Mouse (Mus musculus) hindbrain, embryonic 11.5 days (tissue): ENCODE measurements at regions not wholly inside any gene's neighbourhood (a gene's known extent, or its start where the extent isn't known, plus 50 kb on each side); places are given as distances from the start of the nearest gene placed in this dataset.

Experiments
- ATAC-seq: fragments of 200-750 bp; cut with Nextera tagmentation; 2 replicates; pipeline ENCODE4 v1.8.0; 2017; ENCODE audit warnings: mild to moderate bottlenecking, moderate TSS enrichment, moderate library complexity; ENCODE audit not compliant: low FRiP score
- DNase-seq: peaks from one replicate; pipeline ENCODE4 v3.0.0-alpha.2; 2015; ENCODE audit warnings: low spot score
- H3K27ac ChIP-seq: fragments of 300-500 bp; sonication (generic); 2 replicates; pipeline ENCODE4 v1.5.1; 2014; ENCODE audit warnings: mild to moderate bottlenecking, low read depth, low read length
- H3K27me3 ChIP-seq: fragments of 300-500 bp; sonication (generic); 2 replicates; pipeline ENCODE4 v1.6.1; 2014; ENCODE audit warnings: mild to moderate bottlenecking, low read length, moderate library complexity, mixed read lengths; ENCODE audit not compliant: control insufficient read depth, insufficient read depth
- H3K36me3 ChIP-seq: fragments of 300-500 bp; sonication (generic); 2 replicates; pipeline ENCODE4 v1.6.1; 2014; ENCODE audit warnings: mild to moderate bottlenecking, low read length, moderate library complexity, mixed read lengths; ENCODE audit not compliant: control insufficient read depth, insufficient read depth
- H3K4me1 ChIP-seq: fragments of 300-500 bp; sonication (generic); replicated peaks from 2 replicates; pipeline ENCODE4 v1.6.1; 2014; ENCODE audit warnings: low read length, mixed read lengths; ENCODE audit not compliant: control insufficient read depth, insufficient read depth
- H3K4me2 ChIP-seq: fragments of 300-500 bp; sonication (generic); replicated peaks from 2 replicates; pipeline ENCODE4 v1.6.1; 2014; ENCODE audit warnings: mild to moderate bottlenecking, low read depth, low read length
- H3K4me3 ChIP-seq: fragments of 300-500 bp; sonication (generic); 2 replicates; pipeline ENCODE4 v1.5.1; 2014; ENCODE audit warnings: low read depth, low read length
- H3K9ac ChIP-seq: fragments of 300-500 bp; sonication (generic); 2 replicates; pipeline ENCODE4 v1.6.1; 2014; ENCODE audit warnings: low read depth, low read length
- H3K9me3 ChIP-seq: fragments of 300-500 bp; sonication (generic); 2 replicates; pipeline ENCODE4 v1.6.1; 2016; ENCODE audit warnings: low read length; ENCODE audit not compliant: control insufficient read depth
- WGBS: fragments of 180-500 bp; shearing (Covaris S2); extraction: QIAGEN DNeasy Blood & Tissue Kit; methylation state at CpG from one replicate; pipeline ENCODE4 v1.1.7; 2014; 5-methylcytosine and 5-hydroxymethylcytosine counted together

GRCm38 (mm10) chr2:48468895-48469294 is 345.0 kb upstream of the Acvr2a start:
- DNase-seq (no peak), ATAC-seq (no peak)
- 83% methylated on average over 4 of the region's 4 CpGs for WGBS

GRCm38 (mm10) chr2:48469357-48469756 is 344.6 kb upstream of the Acvr2a start:
- Histone ChIP-seq H3K4me1 (no peaks in the 10 kb centered on the region), H3K27me3 (no peaks in the 10 kb centered on the region), H3K27ac (no peak overlapping the region), H3K36me3 (no peaks in the 10 kb centered on the region), H3K9me3 (no peaks in the 10 kb centered on the region), H3K4me3 (no peak overlapping the region), H3K4me2 (no peak overlapping the region), H3K9ac (no peak overlapping the region)
- 91% methylated on average over 4 of the region's 4 CpGs for WGBS
- DNase-seq (no peak), ATAC-seq (no peak)

More at GRCm38 (mm10) chr2:48468895-48469294, 345.0 kb upstream of the Acvr2a start:
- Histone ChIP-seq H3K4me1 (no peaks in the 10 kb centered on the region), H3K4me3 (no peak overlapping the region), H3K36me3 (no peaks in the 10 kb centered on the region), H3K9me3 (no peaks in the 10 kb centered on the region), H3K4me2 (no peak overlapping the region), H3K27ac (no peak overlapping the region), H3K27me3 (no peaks in the 10 kb centered on the region), H3K9ac (no peak overlapping the region)

GRCm38 (mm10) chr2:48473102-48473501 is 340.8 kb upstream of the Acvr2a start:
- no peak overlapping the region for H3K4me2 ChIP-seq
- no peaks in the 10 kb centered on the region for H3K9me3 ChIP-seq
- H3K36me3 ChIP-seq: no peaks in the 10 kb centered on the region
- ATAC-seq (no peak), DNase-seq (no peak)
- no peak overlapping the region for H3K9ac ChIP-seq
- WGBS: 88% methylated on average over 3 of the region's 3 CpGs
- no peak overlapping the region for H3K27ac ChIP-seq
- H3K4me3 ChIP-seq: no peak overlapping the region
- H3K4me1 ChIP-seq: no peaks in the 10 kb centered on the region
- H3K27me3 ChIP-seq: no peaks in the 10 kb centered on the region

- ATAC-seq (no peak), DNase-seq (no peak)
- no peaks in the 10 kb centered on the region for H3K27me3 ChIP-seq
- H3K4me3 ChIP-seq: no peak overlapping the region
- no peaks in the 10 kb centered on the region for H3K9me3 ChIP-seq
- H3K4me2 ChIP-seq: no peak overlapping the region
- H3K4me1 ChIP-seq: no peaks in the 10 kb centered on the region
- WGBS: 90% methylated on average over 4 of the region's 4 CpGs
- no peak overlapping the region for H3K27ac ChIP-seq
- no peak overlapping the region for H3K9ac ChIP-seq
- no peaks in the 10 kb centered on the region for H3K36me3 ChIP-seq
Observed at GRCm38 (mm10) chr2:48474642-48475041, 339.3 kb upstream of the Acvr2a start.

- WGBS: 71% methylated on average over 3 of the region's 3 CpGs
- H3K27me3 ChIP-seq: no peaks in the 10 kb centered on the region
- DNase-seq (no peak), ATAC-seq (no peak)
- no peak overlapping the region for H3K4me2 ChIP-seq
- no peak overlapping the region for H3K27ac ChIP-seq
- no peak overlapping the region for H3K4me3 ChIP-seq
- no peaks in the 10 kb centered on the region for H3K36me3 ChIP-seq
- H3K4me1 ChIP-seq: peaks cover 5% of the 10 kb centered on the region; the same call in 1 of the 2 replicates
- H3K9ac ChIP-seq: no peak overlapping the region
- no peaks in the 10 kb centered on the region for H3K9me3 ChIP-seq
Observed at GRCm38 (mm10) chr2:48476777-48477176, 337.1 kb upstream of the Acvr2a start.

GRCm38 (mm10) chr2:48477336-48477735 is 336.6 kb upstream of the Acvr2a start:
- no peak overlapping the region for H3K27ac ChIP-seq
- WGBS: 86% methylated on average over 2 of the region's 2 CpGs
- peaks cover 5% of the 10 kb centered on the region; the same call in 1 of the 2 replicates for H3K4me1 ChIP-seq
- no peak for DNase-seq
- H3K9me3 ChIP-seq: no peaks in the 10 kb centered on the region
- no peaks in the 10 kb centered on the region for H3K36me3 ChIP-seq
- H3K4me3 ChIP-seq: no peak overlapping the region
- no peak overlapping the region for H3K9ac ChIP-seq
- H3K27me3 ChIP-seq: no peaks in the 10 kb centered on the region
- H3K4me2 ChIP-seq: no peak overlapping the region
- no peak for ATAC-seq

- H3K4me2 ChIP-seq: no peak overlapping the region
- no peaks in the 10 kb centered on the region for H3K27me3 ChIP-seq
- ATAC-seq: no peak
- no peaks in the 10 kb centered on the region for H3K36me3 ChIP-seq
- 92% methylated on average over 1 of the region's 1 CpGs for WGBS
- H3K4me1 ChIP-seq: peaks cover 5% of the 10 kb centered on the region; the same call in 1 of the 2 replicates
- no peak for DNase-seq
- no peaks in the 10 kb centered on the region for H3K9me3 ChIP-seq
- no peak overlapping the region for H3K9ac ChIP-seq
- no peak overlapping the region for H3K27ac ChIP-seq
- no peak overlapping the region for H3K4me3 ChIP-seq
Observed at GRCm38 (mm10) chr2:48479601-48480000, 334.3 kb upstream of the Acvr2a start.

- ATAC-seq (peak; percentile 68), DNase-seq (peak; percentile 28)
- Histone ChIP-seq H3K9ac (no peak overlapping the region), H3K4me3 (no peak overlapping the region), H3K27ac (peak overlapping the region; percentile 69), H3K4me1 (peaks cover 5% of the 10 kb centered on the region; the same call in 1 of the 2 replicates), H3K36me3 (no peaks in the 10 kb centered on the region), H3K27me3 (no peaks in the 10 kb centered on the region), H3K9me3 (no peaks in the 10 kb centered on the region), H3K4me2 (no peak overlapping the region)
- WGBS: 58% methylated on average over 9 of the region's 9 CpGs
Observed at GRCm38 (mm10) chr2:48480428-48481191, 333.3 kb upstream of the Acvr2a start.

- 9% methylated on average over 12 of the region's 12 CpGs for WGBS
- ATAC-seq: peak; percentile 91
- H3K27ac ChIP-seq: peak overlapping the region; percentile 70
- H3K4me1 ChIP-seq: peaks cover 5% of the 10 kb centered on the region; the same call in 1 of the 2 replicates
- DNase-seq: peak; percentile 65
- H3K4me3 ChIP-seq: no peak overlapping the region
- no peaks in the 10 kb centered on the region for H3K9me3 ChIP-seq
- H3K36me3 ChIP-seq: no peaks in the 10 kb centered on the region
- H3K9ac ChIP-seq: no peak overlapping the region
- H3K27me3 ChIP-seq: no peaks in the 10 kb centered on the region
- H3K4me2 ChIP-seq: no peak overlapping the region
Observed at GRCm38 (mm10) chr2:48481209-48481742, 332.6 kb upstream of the Acvr2a start.
